Mouse (Mus musculus) thymus, adult 2 months (tissue): ENCODE results near the gene Ppat.

ENCODE experiments used
- CTCF ChIP-seq: fragments of 200-500 bp; IDR thresholded peaks from 2 replicates; pipeline ENCODE4 v1.5.1; 2012; ENCODE audit warnings: mild to moderate bottlenecking, control low read depth, low read length, moderate library complexity, borderline replicate concordance; ENCODE audit not compliant: control insufficient read depth, poor library complexity, insufficient read depth; ENCODE audit errors: extremely low read depth
- POLR2A ChIP-seq: fragments of 200-500 bp; IDR thresholded peaks from 2 replicates; pipeline ENCODE4 v1.6.1; 2012; ENCODE audit warnings: mild to moderate bottlenecking, low read length, control low read depth, moderate library complexity; ENCODE audit not compliant: control insufficient read depth, poor library complexity, insufficient read depth; ENCODE audit errors: extremely low read depth

DNA sequence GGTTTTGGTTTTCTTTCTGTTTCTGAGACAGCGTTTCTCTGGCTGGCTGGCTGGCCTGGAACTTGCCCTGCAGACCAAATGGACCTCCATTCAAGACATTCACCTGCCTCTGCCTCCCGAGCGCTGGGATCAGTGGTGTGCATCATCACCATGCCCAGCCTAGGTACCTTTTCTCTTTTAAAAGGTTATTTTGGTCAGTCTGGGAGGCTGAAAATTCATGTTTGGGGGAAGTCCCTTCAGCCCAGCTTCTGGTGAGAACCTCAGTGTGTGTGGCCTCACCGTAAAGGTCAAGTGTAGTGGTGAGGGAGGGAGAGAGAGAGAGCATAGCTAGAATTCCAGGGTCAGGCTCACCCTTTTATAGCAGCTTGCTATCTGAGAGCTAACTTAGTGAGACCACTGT lies 3.6 kb downstream of the Ppat start:
- TF ChIP-seq CTCF (no peak), POLR2A (no peak)
